Mouse (Mus musculus): ENCODE data around the gene Trim34b.

DNA sequence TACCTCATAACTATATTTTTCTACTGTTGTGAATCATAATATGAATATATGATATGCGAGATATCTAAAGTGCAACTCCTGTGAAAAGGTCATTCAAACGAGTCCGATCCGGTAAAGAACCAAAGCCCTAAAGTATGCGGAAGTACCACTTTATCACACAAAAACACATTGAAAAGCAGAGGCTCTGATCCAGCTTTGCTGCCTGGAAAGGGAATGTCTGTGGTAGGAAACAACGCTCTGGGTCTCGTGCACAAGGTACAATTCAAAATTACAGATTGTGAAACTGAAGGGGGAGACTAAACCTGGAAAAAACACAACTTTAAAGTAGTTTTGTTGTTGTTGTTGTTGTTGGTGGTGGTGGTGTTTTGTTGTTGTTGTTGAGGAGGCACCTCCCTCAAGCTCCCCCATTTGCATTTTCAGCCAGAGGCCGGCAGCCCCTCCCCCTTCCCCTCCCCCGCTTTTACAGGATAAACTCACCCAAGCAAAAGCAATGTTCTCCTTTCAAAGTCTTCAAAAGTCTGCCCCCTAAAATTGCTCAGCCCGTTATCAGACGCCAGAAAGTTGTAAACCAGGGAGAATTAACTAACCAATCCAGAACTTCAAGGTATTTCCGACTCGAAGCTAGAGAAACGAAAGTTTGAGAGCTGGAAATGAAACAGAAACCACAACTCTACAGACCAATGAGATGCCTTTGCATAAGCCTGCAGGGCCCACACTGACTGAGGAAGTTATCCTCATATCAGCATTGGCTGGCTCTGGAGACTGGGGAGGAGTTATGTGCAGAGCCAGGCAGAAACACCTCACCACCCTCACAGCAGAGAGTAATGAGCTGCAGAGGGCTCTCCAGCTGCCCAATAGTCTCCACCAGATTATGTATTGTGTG lies 23.7 kb downstream of the Trim34b start, which contains the start of gene Trim12c:
- TF ChIP-seq CTCF (IDR thresholded peaks at IDR 0.05; ENCODE audit: low read depth) (no peak), EP300 (IDR thresholded peaks at IDR 0.05; ENCODE audit: low read depth) (no peak)

All from heart, postnatal 0 days (tissue).